Comparison of ENCODE assay signal across 22 mouse cellular contexts in the genomic region with DNA sequence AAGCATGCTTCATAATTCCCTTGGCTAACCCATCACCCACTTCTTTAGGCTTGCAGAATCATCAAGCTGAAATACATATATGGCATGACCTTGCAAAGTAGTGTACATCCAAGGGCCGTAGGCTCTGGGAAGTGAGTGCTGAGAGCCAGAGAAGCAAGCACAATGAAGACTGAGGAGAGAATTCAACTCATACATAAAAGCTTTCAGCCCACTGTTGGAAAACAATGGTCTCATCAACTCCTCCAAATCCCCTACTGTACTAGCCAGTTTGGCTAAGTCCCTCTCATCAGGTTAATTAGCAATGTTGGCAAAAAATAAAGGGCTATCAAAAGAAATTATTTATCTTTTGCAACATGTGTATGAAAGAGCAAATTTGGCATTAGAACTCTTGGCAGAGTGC. TPM values are rescaled to one million over a fixed set of nuclear protein-coding genes. Genes with fewer than 3 reads are reported as not detected.
"Had no signal": no experiment of that assay in that cellular context is flagged by ENCODE, and none has a peak within 500 bp of the region (broad histone marks: within the 10 kb centered on the region; RNA-seq: fewer than 3 reads in every experiment).

No protein-coding gene starts in this region.

- H3K4me1 ChIP-seq: liver, embryonic 15.5 days; lung, embryonic 15.5 days; megakaryocyte, embryonic 14.5 days; neural tube, embryonic 12.5 days; stomach, embryonic 15.5 days had no signal

- H3K9ac ChIP-seq: liver, embryonic 15.5 days; liver, postnatal 0 days; lung, embryonic 15.5 days; neural tube, embryonic 12.5 days; stomach, embryonic 15.5 days had no signal

- H3K27ac ChIP-seq: liver, embryonic 15.5 days; lung, embryonic 15.5 days; macrophage; neural tube, embryonic 12.5 days; stomach, embryonic 15.5 days; stomach, postnatal 0 days had no signal

- DNase-seq: liver, postnatal 0 days; lung, adult 2 months; lung, postnatal 14 days; lung, postnatal 36 days; midbrain, embryonic 14.5 days; right cerebral cortex, postnatal 14 days; thymus, adult 2 months; thymus, postnatal 25 days; thymus, postnatal 4 days had no signal

- H3K36me3 ChIP-seq: liver, embryonic 15.5 days; lung, embryonic 15.5 days; neural tube, embryonic 12.5 days; stomach, embryonic 15.5 days had no signal

- H3K4me2 ChIP-seq: liver, embryonic 15.5 days; lung, embryonic 15.5 days; neural tube, embryonic 12.5 days; stomach, embryonic 15.5 days had no signal

- H3K9me3 ChIP-seq: liver, embryonic 15.5 days; lung, embryonic 15.5 days; neural tube, embryonic 12.5 days; stomach, embryonic 15.5 days had no signal

- H3K4me3 ChIP-seq: liver, embryonic 15.5 days; lung, embryonic 15.5 days; megakaryocyte, embryonic 14.5 days; neural tube, embryonic 12.5 days; stomach, embryonic 15.5 days had no signal

- ATAC-seq: liver, postnatal 0 days; lung, postnatal 0 days had no signal

- H3K27me3 ChIP-seq: liver, embryonic 15.5 days; lung, embryonic 15.5 days; megakaryocyte, embryonic 14.5 days; neural tube, embryonic 12.5 days; stomach, embryonic 15.5 days had no signal

RNA-seq across cellular contexts. Expression of a gene that starts 22.6 kb away (rescaled TPM):
- total RNA-seq: megakaryocyte progenitor cell, adult 5-6 weeks; monocyte, adult 5-6 weeks had no signal
- polyA plus RNA-seq: liver, embryonic 15.5 days; liver, postnatal 0 days; lung, adult 2 months; lung, embryonic 15.5 days; lung, postnatal 0 days; macrophage; spleen, adult 2 months; stomach, embryonic 15.5 days; stomach, postnatal 0 days; urinary bladder, adult 2 months had no signal

RNA-seq across cellular contexts. Expression of a gene that starts 22.6 kb away (rescaled TPM):
- total RNA-seq: megakaryocyte progenitor cell, adult 5-6 weeks; monocyte, adult 5-6 weeks; neutrophil, adult 5-6 weeks had no signal
- polyA plus RNA-seq: liver, embryonic 15.5 days; liver, postnatal 0 days; lung, adult 2 months; lung, embryonic 15.5 days; lung, postnatal 0 days; macrophage; spleen, adult 2 months; thymus, adult 2 months; urinary bladder, adult 2 months had no signal
